Mouse (Mus musculus): ENCODE results near the gene Sardh. TPM values are rescaled to one million over a fixed set of nuclear protein-coding genes. Genes with fewer than 3 reads are reported as not detected.
A peak's percentile ranks its signal among the peaks of the same experiment; 100 is the strongest.

Gene Sardh
- polyA plus RNA-seq, 1 experiment from 2014 or later: 3.2 TPM

DNA sequence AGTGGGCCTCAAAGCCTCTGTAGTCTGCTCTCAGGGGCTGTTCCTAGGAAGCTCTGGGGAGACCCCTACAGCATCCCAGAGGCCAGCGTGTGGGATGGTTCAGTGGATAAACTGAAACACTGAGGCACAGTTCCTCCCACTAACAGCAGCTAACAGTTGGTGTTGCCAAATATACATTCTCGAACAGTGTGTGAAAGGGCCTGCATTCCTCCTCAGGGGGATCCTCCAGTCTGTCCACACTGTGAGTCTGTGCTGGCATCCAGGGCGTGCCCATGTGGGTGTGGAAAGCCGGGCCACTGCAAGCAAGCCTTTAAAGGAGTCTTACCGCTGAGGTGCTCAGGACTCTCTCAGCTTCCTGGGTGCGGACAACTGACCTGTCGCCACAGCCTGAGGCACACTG lies 21.6 kb downstream of the Sardh start:
- no peak for DNase-seq (ENCODE audit: low spot score)

- DNase-seq (ENCODE audit: low spot score): no peak
Observed at GRCm38 (mm10) chr2:27223012-27223421, 25.1 kb downstream of the Sardh start.

- DNase-seq (ENCODE audit: low spot score): no peak
Observed at GRCm38 (mm10) chr2:27218569-27218968, 29.6 kb downstream of the Sardh start.

- DNase-seq (ENCODE audit: low spot score): no peak
Observed at GRCm38 (mm10) chr2:27218121-27218544, 30.0 kb downstream of the Sardh start.

GRCm38 (mm10) chr2:27215537-27215936 lies 32.6 kb downstream of the Sardh start:
- no peak for DNase-seq (ENCODE audit: low spot score)

GRCm38 (mm10) chr2:27211966-27212893 lies 35.9 kb downstream of the Sardh start:
- DNase-seq (ENCODE audit: low spot score): no peak

DNA sequence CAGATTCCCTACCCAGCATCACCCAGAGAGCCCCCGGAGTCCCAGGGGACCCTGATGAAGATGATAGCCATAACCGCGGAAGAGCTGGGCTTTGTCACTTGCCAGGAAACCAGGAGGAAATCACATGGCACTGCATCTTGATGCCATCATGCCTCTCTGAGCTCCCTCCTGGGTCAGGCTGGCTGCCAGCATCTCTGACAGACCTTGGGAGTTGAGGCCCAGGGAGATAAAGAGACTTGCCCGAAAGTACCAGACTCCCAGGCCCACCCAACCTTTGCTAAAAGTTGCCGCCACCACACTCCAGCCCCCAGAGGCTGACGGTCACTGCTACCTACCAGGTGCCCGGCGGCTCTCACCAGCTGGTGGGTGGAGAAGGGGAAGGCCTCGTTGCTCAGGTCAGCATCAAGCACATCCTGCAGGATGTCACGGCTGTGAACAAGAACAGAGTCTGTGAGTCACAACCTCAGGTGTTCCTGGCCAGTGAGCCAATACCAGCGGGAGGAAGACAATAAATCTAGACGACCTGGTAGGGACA lies 37.4 kb downstream of the Sardh start:
- DNase-seq (ENCODE audit: low spot score): no peak

DNA sequence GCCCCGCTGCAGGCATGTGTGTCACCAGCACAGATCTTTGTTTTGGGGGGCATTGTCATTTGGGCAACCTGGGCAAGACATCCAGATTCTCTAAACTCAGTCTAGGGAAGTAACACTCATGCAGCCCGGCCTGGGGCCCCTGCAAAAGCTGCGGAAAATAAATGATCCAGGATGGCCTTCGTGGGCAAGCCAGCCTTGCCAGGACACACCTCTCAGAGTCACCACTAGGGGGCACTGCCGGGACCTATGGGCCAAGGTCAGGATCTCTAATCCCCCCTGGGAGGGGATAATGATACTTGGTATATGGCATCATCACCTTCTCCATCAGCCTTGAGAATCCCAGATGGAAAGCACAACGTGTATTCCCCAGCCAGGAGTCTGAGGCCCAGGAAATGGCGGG lies 37.9 kb downstream of the Sardh start:
- peak; percentile 53 for DNase-seq (ENCODE audit: low spot score)

- peak; percentile 76 for DNase-seq (ENCODE audit: low spot score)
Observed at GRCm38 (mm10) chr2:27209816-27210215, 38.3 kb downstream of the Sardh start.

- DNase-seq (ENCODE audit: low spot score): no peak
Observed at GRCm38 (mm10) chr2:27209370-27209769, 38.8 kb downstream of the Sardh start.

DNA sequence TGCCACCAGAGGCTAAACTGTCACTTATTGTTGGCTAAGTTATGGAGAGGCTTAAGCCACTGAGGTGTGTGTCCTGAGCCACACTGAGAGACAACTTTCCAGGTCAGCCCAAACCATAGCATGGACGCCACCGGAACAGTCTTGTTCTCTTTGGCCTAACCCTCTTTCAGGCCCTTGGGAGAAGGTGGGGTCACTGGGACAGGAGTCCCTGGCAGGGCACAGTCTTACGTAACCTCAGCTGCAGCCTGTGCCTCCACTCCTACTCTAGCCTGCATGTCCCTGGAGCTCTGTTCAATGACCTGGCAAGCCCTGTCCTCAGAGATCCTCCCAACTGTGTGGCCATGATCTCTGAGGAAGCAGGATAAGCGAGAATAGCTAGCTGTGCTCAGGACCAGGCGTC lies 41.0 kb downstream of the Sardh start:
- DNase-seq (ENCODE audit: low spot score): no peak

DNA sequence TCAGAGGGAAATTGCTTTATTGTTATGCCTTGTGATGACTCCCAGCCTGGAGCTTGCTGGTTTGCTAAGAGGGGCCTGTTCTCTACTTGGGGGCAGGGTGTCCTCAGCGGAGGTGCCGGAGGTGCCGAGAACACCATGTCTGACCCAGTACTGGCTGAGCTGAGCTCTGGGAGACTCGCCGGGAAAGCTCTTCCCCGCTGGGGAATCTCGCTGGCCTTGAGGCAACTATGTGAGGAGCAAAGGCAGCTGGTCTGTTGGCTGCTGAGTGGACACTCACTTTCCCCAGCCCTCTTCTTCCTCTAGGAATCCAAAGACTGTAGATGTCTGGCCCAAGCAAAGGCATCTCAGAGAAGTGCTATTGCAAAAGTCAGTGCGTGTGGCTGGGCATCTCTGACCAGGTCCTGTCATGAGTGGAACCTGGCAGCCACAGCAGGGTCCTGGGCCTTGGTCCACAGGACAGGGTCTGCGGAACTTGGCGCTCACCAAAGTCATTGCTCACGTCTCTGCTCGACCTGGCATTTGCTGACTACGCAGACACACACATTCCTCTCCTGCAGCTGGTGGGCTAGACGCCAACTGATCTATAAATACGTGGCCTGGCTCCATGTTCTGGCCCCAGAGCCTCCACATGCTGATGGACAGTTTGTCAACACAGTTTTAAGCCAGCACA lies 41.9 kb downstream of the Sardh start:
- no peak for DNase-seq (ENCODE audit: low spot score)

DNA sequence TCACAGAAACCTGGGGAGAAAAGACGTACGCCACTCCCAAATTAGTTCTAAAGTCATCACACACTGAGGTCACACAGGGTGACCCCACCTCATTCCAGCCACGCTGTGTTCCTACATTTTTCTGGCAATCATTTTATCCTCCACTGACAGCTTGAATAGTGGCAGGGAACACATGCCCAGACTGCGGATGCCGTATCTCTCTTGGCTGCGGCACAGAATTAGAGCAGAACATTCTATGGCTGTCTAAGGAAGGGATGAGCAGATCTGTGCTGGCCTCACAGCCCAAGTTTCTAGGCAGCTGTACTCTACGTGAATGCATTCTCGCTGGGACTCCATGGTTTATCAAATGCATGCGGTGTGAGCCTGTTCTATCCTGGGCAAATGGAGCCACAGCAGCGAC lies 42.5 kb downstream of the Sardh start:
- no peak for DNase-seq (ENCODE audit: low spot score)

DNA sequence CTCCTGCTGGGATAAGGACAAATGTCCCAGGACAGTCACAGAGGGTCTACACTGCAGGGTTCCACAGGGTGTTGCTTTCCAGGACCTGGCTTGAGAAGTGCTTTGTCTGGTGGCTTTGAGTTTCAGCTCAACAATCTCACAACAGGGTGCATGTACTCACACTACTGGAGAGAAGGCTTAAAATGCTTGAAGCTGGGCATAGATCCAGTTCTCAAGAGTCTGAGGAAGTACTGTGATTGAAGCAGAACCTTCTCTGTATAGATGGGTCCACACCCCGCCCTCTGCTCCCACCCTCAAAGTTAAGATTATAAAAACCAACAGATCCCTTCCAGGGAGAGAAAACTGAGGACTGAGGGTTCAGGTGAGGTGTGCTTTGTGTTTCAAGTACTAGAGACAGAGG lies 47.6 kb downstream of the Sardh start:
- DNase-seq (ENCODE audit: low spot score): no peak

DNA sequence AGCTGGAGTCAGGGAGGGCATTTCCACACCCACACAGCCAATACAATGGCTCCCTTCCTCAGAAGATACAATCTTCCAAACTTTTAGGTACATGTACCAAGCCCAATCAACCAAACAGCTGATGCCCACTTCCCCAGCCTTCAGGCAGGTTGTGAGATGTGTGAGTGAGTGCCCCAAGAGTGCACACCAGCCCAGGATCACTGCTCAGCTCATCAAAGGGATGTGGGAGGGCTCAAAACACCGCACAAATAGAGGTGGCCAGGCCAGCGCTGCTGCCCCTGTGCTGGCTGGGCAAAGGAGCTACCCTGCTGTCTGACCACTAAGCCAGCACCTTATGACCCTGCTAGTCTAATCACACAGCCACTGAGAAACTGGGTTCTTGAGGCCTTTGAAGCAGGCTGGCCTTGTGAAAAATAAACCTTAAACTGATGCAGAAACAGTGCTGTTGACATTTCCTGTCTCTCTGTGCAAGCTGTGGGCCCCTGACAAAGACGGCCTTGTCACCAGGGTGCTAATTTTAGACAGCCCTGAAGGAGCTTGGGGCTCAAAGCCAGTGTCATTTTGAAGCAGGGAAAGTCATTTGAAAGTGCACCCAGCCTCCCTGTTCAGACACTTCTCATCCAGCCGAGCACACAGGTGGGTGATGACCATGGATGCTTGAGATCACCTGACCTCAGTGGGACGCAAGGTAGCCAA lies 49.4 kb downstream of the Sardh start:
- peak; percentile 69 for DNase-seq (ENCODE audit: low spot score)

DNA sequence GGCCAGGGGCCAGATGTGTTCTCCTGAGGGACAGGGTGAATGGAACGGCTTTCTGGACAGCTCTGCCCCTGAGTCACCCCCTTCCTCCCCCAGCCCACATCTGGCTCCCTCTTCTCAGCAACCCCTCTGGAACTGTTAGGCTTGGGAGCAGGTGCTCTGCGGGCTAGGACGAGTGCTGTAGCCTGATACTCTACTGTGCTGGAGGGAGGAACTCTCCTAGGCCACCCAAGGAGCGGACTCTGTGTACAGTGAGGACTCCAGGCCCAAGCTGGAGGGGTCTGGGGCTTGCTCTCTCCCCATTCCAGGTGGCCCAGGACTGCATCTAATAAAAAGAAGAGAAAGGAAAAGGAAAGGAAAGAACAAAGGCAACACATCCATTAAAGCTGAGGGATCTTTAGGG lies 58.1 kb downstream of the Sardh start:
- no peak for DNase-seq (ENCODE audit: low spot score)

- no peak for DNase-seq (ENCODE audit: low spot score)
Observed at GRCm38 (mm10) chr2:27187531-27187930, 60.6 kb downstream of the Sardh start.

DNA sequence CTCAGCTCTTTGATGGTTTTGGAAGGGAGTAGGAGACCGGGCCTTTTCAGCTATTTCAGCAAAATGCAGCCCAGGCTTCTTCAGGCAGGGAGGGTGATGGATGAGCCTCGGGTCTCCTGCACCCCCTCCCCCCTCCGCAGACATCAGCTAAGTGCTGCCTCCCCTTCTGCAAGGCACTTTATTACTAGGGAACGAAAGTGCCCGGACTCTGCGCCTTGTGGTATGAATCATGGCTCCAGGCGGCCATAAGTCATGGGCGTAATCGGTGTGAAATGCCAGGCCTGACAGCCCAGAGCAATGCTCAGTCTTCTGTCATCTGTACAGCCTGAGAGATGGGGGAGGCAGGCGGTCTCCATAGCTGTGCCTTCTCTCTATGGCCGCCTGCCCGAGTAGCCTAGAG lies 64.4 kb downstream of the Sardh start:
- DNase-seq (ENCODE audit: low spot score): no peak

DNA sequence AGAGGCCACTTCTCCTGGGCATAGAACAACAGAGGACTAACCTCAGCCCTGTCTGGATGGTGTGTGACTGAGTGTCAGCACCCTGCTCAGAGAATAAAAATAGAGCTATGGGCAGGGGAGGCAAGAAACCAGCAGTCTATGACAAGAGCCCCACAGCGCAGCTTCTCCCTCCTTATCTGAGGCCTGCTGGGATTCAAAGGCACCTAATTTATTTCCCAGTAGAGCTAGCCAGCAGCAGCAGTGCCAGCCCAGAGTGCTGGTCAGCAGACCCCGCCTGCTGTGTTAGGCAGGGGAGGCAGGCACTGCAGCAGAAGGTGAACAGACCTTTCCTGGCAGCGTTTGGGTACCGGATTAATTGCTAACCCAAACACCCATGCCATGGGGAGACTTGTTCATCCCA lies 66.2 kb downstream of the Sardh start:
- no peak for DNase-seq (ENCODE audit: low spot score)

DNA sequence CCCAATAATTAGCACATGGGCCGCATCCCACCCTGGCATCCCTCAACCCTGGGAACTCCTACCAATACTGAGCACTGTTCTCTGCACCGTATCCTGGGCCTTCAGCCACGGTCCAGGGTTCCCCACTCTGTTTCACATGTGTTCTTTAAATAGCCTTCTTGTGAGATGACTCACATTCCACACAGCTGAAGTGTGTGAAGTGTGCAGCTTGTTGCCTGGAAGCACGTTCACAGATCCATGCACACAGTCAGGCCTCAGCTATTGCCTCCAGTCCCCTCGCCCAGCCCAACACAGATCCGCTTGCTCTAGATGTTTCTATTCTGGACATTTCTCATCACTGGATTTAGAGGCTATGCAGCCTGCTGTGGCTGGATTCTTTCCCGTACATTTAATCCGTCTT lies 69.0 kb downstream of the Sardh start:
- DNase-seq (ENCODE audit: low spot score): no peak

- peak; percentile 39 for DNase-seq (ENCODE audit: low spot score)
Observed at GRCm38 (mm10) chr2:27175696-27176267, 72.4 kb downstream of the Sardh start.
